Comparison of ENCODE assay signal across 8 mouse cellular contexts in the genomic region with DNA sequence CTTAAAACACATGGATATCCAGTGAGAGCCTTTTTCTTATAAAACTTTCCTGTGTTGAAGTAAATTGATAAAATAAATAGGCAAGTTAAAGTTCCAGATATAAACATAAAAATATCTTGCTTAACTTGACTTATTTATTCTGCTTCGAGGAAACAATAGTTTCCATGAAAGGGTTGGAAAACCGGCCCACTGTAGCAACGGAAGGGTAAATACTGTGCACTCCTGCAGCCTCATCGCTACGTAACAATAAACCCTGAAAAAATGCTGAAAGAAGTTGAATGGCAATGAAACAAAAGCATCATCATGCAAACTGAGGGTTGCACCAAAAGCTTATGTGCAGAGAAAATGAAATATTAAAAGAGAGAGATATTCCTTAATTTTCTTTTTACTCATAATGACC.
DNase-seq lines count a peak whose midpoint lies in the region; ATAC-seq and TF ChIP-seq lines count a peak whose summit lies in the region.

No protein-coding gene starts in this region.

- intact Hi-C loops in heart, postnatal 14 days (cut with DNase I): loop anchor here (5.0 kb wide), 2 partner anchors 35 to 435 kb away; no protein-coding TSS in a partner anchor

- H3K27me3 ChIP-seq in heart, embryonic 11.5 days (ENCODE audit: control insufficient read depth, insufficient read depth, low read length): no peaks in the 10 kb centered on the region
- no peaks in the 10 kb centered on the region for H3K27me3 ChIP-seq in hindbrain, embryonic 12.5 days
- H3K27me3 ChIP-seq in midbrain, embryonic 10.5 days (ENCODE audit: low read depth, poor library complexity, severe bottlenecking): peaks cover 58% of the 10 kb centered on the region

- H3K27ac ChIP-seq in heart, embryonic 11.5 days (ENCODE audit: low read depth, low read length): no peak overlapping the region
- H3K27ac ChIP-seq in cortical plate, adult 2 months (ENCODE audit: insufficient read depth, low read length): no peak overlapping the region
- no peak overlapping the region for H3K27ac ChIP-seq in hindbrain, embryonic 12.5 days
- H3K27ac ChIP-seq in midbrain, embryonic 10.5 days (replicated peaks): no peak overlapping the region

- H3K4me1 ChIP-seq in heart, embryonic 11.5 days (ENCODE audit: control insufficient read depth, insufficient read depth, low read length): peaks cover 25% of the 10 kb centered on the region
- H3K4me1 ChIP-seq in cortical plate, adult 2 months (ENCODE audit: control insufficient read depth, insufficient read depth, low read length): peaks cover 6% of the 10 kb centered on the region
- H3K4me1 ChIP-seq in hindbrain, embryonic 12.5 days: peaks cover 22% of the 10 kb centered on the region
- H3K4me1 ChIP-seq in midbrain, embryonic 10.5 days: peaks cover 44% of the 10 kb centered on the region

- peak overlapping the region; percentile 72; the same call in 1 of the 2 replicates for H3K9ac ChIP-seq in heart, embryonic 11.5 days (ENCODE audit: low read depth, low read length)
- H3K9ac ChIP-seq in hindbrain, embryonic 12.5 days: peak overlapping the region; percentile 46; the same call in 1 of the 2 replicates

- no peak for TF ChIP-seq POLR2A in cortical plate, adult 2 months (IDR thresholded peaks at IDR 0.05; ENCODE audit: extremely low read depth, insufficient read depth, low read length)

- ATAC-seq in heart, embryonic 11.5 days (replicated peaks; ENCODE audit: insufficient number of reproducible peaks, low FRiP score, low TSS enrichment): no peak
- ATAC-seq in hindbrain, embryonic 12.5 days (ENCODE audit: low FRiP score): no peak
- ATAC-seq in CD4-positive, CD25-positive, alpha-beta regulatory T cell, adult 4 months: no peak

- H3K4me3 ChIP-seq in heart, embryonic 11.5 days (ENCODE audit: low read depth, low read length): peak overlapping the region; percentile 43
- H3K4me3 ChIP-seq in cortical plate, adult 2 months (ENCODE audit: insufficient read depth, low read length): peak overlapping the region; percentile 66
- H3K4me3 ChIP-seq in hindbrain, embryonic 12.5 days: peak overlapping the region; percentile 30
- H3K4me3 ChIP-seq in midbrain, embryonic 10.5 days: peak overlapping the region; percentile 84; the same call in 1 of the 2 replicates

- DNase-seq in heart, postnatal 14 days: no peak
- DNase-seq in midbrain, embryonic 10.5 days (ENCODE audit: low spot score): no peak
- DNase-seq in adrenal gland, postnatal 10 days: no peak
- no peak for DNase-seq in cerebellum, adult 11 months

- H3K36me3 ChIP-seq in heart, embryonic 11.5 days (ENCODE audit: control insufficient read depth, insufficient read depth, low read length): peaks cover 3% of the 10 kb centered on the region; the same call in 1 of the 2 replicates
- peaks cover 15% of the 10 kb centered on the region for H3K36me3 ChIP-seq in hindbrain, embryonic 12.5 days
- peaks cover 17% of the 10 kb centered on the region for H3K36me3 ChIP-seq in midbrain, embryonic 10.5 days

- H3K9me3 ChIP-seq in heart, embryonic 11.5 days (replicated peaks; ENCODE audit: control insufficient read depth, low read length): no peaks in the 10 kb centered on the region
- H3K9me3 ChIP-seq in hindbrain, embryonic 12.5 days (replicated peaks): no peaks in the 10 kb centered on the region
- H3K9me3 ChIP-seq in midbrain, embryonic 10.5 days (replicated peaks): no peaks in the 10 kb centered on the region

- TF ChIP-seq CTCF in cortical plate, adult 2 months (IDR thresholded peaks at IDR 0.05; ENCODE audit: extremely low read depth, insufficient read depth, low read length): no peak

- H3K4me2 ChIP-seq in heart, embryonic 11.5 days: peak overlapping the region; percentile 62
- peak overlapping the region; percentile 95 for H3K4me2 ChIP-seq in hindbrain, embryonic 12.5 days (replicated peaks)

- 54% methylated on average over 5 of the region's 5 CpGs for WGBS in heart, embryonic 11.5 days (ENCODE audit: insufficient replicate concordance)
- 44% methylated on average over 5 of the region's 5 CpGs for WGBS in hindbrain, embryonic 12.5 days
- 72% methylated on average over 5 of the region's 5 CpGs for WGBS in midbrain, embryonic 10.5 days

Comparison
In these comparisons a context has a peak if more than half of its experiments do, and no peak if none do; other contexts are left out.
1. H3K4me3 ChIP-seq: peak in every context shown above with its lines; median percentile 84 in midbrain, embryonic 10.5 days; 66 in cortical plate, adult 2 months; 43 in heart, embryonic 11.5 days; 30 in hindbrain, embryonic 12.5 days.